Mouse (Mus musculus) hindbrain, postnatal 0 days (tissue): ENCODE results near the gene Tpt1. TPM values are rescaled to one million over a fixed set of nuclear protein-coding genes. Genes with fewer than 3 reads are reported as not detected.
"Not testable (repeated sequence)": the region's sequence is repeated elsewhere in the genome, so short reads cannot be mapped to it uniquely, and the experiment has no call there.

ENCODE experiments used
- ATAC-seq: fragments of 200-750 bp; cut with Nextera tagmentation; 2 replicates; pipeline ENCODE4 v1.8.0; 2017; ENCODE audit warnings: mild to moderate bottlenecking, moderate TSS enrichment, moderate library complexity
- DNase-seq: peaks from one replicate; pipeline ENCODE4 v3.0.0-alpha.2; 2015; ENCODE audit warnings: low spot score
- H3K27ac ChIP-seq: fragments of 300-500 bp; sonication (generic); 2 replicates; pipeline ENCODE4 v1.5.1; 2014; ENCODE audit warnings: mild to moderate bottlenecking
- H3K27me3 ChIP-seq: fragments of 300-500 bp; sonication (generic); 2 replicates; pipeline ENCODE4 v1.6.1; 2014; ENCODE audit warnings: low read length, mixed read lengths; ENCODE audit not compliant: insufficient read depth
- H3K36me3 ChIP-seq: fragments of 300-500 bp; sonication (generic); 2 replicates; pipeline ENCODE4 v1.6.1; 2014; ENCODE audit warnings: low read length, mixed read lengths; ENCODE audit not compliant: insufficient read depth
- H3K4me1 ChIP-seq: fragments of 300-500 bp; sonication (generic); 2 replicates; pipeline ENCODE4 v1.6.1; 2014; ENCODE audit warnings: antibody characterized with exemption, low read length, mixed read lengths; ENCODE audit not compliant: insufficient read depth
- H3K4me2 ChIP-seq: fragments of 300-500 bp; sonication (generic); 2 replicates; pipeline ENCODE4 v1.6.1; 2014; ENCODE audit warnings: low read depth, mild to moderate bottlenecking, low read length, moderate library complexity, mixed read lengths
- H3K4me3 ChIP-seq: fragments of 300-500 bp; sonication (generic); 2 replicates; pipeline ENCODE4 v1.5.1; 2014; ENCODE audit warnings: low read length
- H3K9ac ChIP-seq: fragments of 300-500 bp; sonication (generic); replicated peaks from 2 replicates; pipeline ENCODE4 v1.6.1; 2014; ENCODE audit warnings: mild to moderate bottlenecking, low read length, moderate library complexity, mixed read lengths
- H3K9me3 ChIP-seq: fragments of 300-500 bp; sonication (generic); 2 replicates; pipeline ENCODE4 v1.6.1; 2016; ENCODE audit warnings: low read length, mixed read lengths
- CTCF ChIP-seq: IDR thresholded peaks from 2 replicates; pipeline ENCODE4 v1.5.1; 2016; ENCODE audit warnings: antibody characterized with exemption, control low read depth, low read depth
- WGBS: fragments of 180-500 bp; shearing (Covaris S2); extraction: QIAGEN DNeasy Blood & Tissue Kit; methylation state at CpG from one replicate; pipeline ENCODE4 v1.1.7; 2014; 5-methylcytosine and 5-hydroxymethylcytosine counted together
- polyA plus RNA-seq: library from polyadenylated mRNA; unstranded; fragments of >200 nt; fragmentation: Nextera tagmentation; extraction: Ambion mirVana; gene quantifications from 2 replicates; pipeline ENCODE4 v1.2.1, GENCODE M21; 2015
- total RNA-seq: library from RNA; depleted of rRNA; stranded (reverse); fragments of >200 nt; gene quantifications from 2 replicates; pipeline ENCODE4 v1.2.3, GENCODE M21; 2014

Gene Tpt1
- total and polyA plus RNA-seq, 2 experiments from 2014 or later = 433 to 731 TPM

GRCm38 (mm10) chr14:75832982-75833381 is 11.9 kb upstream of the Tpt1 start:
- no peak for DNase-seq
- WGBS = 14% methylated on average over 4 of the region's 4 CpGs

GRCm38 (mm10) chr14:75833546-75834250 is 11.2 kb upstream of the Tpt1 start:
- peak overlapping the region; percentile 61; the same call in 1 of the 2 replicates for H3K9ac ChIP-seq
- H3K4me2 ChIP-seq = peak overlapping the region; percentile 78
- no peaks in the 10 kb centered on the region for H3K27me3 ChIP-seq
- peak overlapping the region; percentile 41; the same call in 1 of the 2 replicates for H3K4me3 ChIP-seq
- no peaks in the 10 kb centered on the region for H3K36me3 ChIP-seq
- no peak for TF ChIP-seq CTCF
- DNase-seq (no peak), ATAC-seq (peak; percentile 52)
- peaks cover 13% of the 10 kb centered on the region for H3K4me1 ChIP-seq
- peak overlapping the region; percentile 78 for H3K27ac ChIP-seq
- no peaks in the 10 kb centered on the region for H3K9me3 ChIP-seq
- WGBS = 6% methylated on average over 12 of the region's 12 CpGs

More at GRCm38 (mm10) chr14:75832982-75833381, 11.9 kb upstream of the Tpt1 start:
- peaks cover 16% of the 10 kb centered on the region for H3K4me1 ChIP-seq
- TF ChIP-seq CTCF = no peak
- no peak overlapping the region for H3K27ac ChIP-seq
- H3K4me3 ChIP-seq = no peak overlapping the region
- no peak overlapping the region for H3K9ac ChIP-seq
- peak overlapping the region; percentile 78; the same call in 1 of the 2 replicates for H3K4me2 ChIP-seq
- H3K9me3 ChIP-seq = no peaks in the 10 kb centered on the region
- H3K27me3 ChIP-seq = no peaks in the 10 kb centered on the region
- no peak for ATAC-seq
- H3K36me3 ChIP-seq = no peaks in the 10 kb centered on the region

DNA sequence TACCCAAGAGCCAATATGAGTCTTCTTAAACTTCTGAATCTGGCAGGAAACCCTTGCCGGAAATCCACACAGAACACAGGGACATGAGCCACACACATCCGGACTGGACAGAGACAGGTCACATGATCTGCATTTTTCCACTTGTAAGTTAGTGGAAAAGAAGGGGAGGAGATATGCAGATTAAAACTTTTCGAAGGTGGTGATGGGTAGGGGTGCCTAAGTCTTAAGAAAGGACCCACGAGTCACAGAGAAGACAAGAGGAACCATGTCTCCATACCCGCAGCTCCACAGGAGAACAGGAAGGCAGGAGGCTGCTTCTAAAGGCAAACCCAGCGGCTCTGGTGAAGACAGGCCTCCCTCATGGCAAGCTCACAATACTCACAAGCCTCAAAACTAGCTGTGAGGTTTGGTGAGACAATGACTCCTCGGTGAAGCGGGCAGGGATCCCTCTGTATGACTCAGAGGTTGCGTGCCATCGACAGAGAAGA is 10.6 kb upstream of the Tpt1 start:
- Histone ChIP-seq H3K4me1 (peaks cover 7% of the 10 kb centered on the region; the same call in 1 of the 2 replicates), H3K36me3 (no peaks in the 10 kb centered on the region), H3K4me3 (peak overlapping the region; percentile 41), H3K4me2 (peak overlapping the region; percentile 78), H3K9ac (peak overlapping the region; percentile 61), H3K27me3 (no peaks in the 10 kb centered on the region), H3K9me3 (no peaks in the 10 kb centered on the region), H3K27ac (peak overlapping the region; percentile 78)
- ATAC-seq = peak; percentile 88
- peak; percentile 74 for DNase-seq
- no peak for TF ChIP-seq CTCF
- WGBS = under 1% methylated on average over 10 of the region's 10 CpGs

- H3K36me3 ChIP-seq = no peaks in the 10 kb centered on the region
- no peaks in the 10 kb centered on the region for H3K27me3 ChIP-seq
- under 1% methylated on average over 16 of the region's 16 CpGs for WGBS
- peak; percentile 42 for TF ChIP-seq CTCF
- H3K9me3 ChIP-seq = no peaks in the 10 kb centered on the region
- H3K4me2 ChIP-seq = peak overlapping the region; percentile 78
- H3K4me3 ChIP-seq = peak overlapping the region; percentile 41
- H3K9ac ChIP-seq = peak overlapping the region; percentile 61
- DNase-seq (peak; percentile 48), ATAC-seq (peak; percentile 25)
- H3K4me1 ChIP-seq = peaks cover 7% of the 10 kb centered on the region; the same call in 1 of the 2 replicates
- H3K27ac ChIP-seq = peak overlapping the region; percentile 78
These were observed 10.0 kb upstream of the Tpt1 start for GRCm38 (mm10) chr14:75834739-75835381.

DNA sequence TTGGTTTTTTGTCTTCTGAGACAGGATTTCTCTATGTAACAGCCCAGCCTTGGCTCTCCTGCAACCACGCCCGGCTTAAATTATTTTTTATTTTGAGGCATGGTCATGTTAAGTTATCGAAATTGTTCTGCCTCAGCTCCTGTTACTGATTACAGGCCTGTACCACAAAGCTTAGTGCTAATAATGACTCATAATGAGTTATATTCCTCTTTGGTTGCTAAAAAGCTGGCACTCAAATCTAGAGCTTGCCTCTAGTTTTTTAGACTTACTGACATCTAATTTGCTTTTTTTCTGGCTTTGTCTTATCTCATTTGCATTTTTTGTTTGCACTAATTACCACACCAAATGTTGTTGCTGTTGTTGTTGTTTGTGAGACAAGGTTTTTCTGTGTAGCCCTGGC is 8.3 kb upstream of the Tpt1 start:
- Histone ChIP-seq H3K9ac (no peak overlapping the region), H3K4me3 (no peak overlapping the region), H3K27me3 (no peaks in the 10 kb centered on the region), H3K4me1 (peaks cover 7% of the 10 kb centered on the region; the same call in 1 of the 2 replicates), H3K4me2 (no peak overlapping the region), H3K27ac (no peak overlapping the region), H3K9me3 (no peaks in the 10 kb centered on the region), H3K36me3 (no peaks in the 10 kb centered on the region)
- DNase-seq = no peak
- WGBS = 94% methylated on average over 3 of the region's 3 CpGs
- no peak for TF ChIP-seq CTCF
- ATAC-seq = no peak

DNA sequence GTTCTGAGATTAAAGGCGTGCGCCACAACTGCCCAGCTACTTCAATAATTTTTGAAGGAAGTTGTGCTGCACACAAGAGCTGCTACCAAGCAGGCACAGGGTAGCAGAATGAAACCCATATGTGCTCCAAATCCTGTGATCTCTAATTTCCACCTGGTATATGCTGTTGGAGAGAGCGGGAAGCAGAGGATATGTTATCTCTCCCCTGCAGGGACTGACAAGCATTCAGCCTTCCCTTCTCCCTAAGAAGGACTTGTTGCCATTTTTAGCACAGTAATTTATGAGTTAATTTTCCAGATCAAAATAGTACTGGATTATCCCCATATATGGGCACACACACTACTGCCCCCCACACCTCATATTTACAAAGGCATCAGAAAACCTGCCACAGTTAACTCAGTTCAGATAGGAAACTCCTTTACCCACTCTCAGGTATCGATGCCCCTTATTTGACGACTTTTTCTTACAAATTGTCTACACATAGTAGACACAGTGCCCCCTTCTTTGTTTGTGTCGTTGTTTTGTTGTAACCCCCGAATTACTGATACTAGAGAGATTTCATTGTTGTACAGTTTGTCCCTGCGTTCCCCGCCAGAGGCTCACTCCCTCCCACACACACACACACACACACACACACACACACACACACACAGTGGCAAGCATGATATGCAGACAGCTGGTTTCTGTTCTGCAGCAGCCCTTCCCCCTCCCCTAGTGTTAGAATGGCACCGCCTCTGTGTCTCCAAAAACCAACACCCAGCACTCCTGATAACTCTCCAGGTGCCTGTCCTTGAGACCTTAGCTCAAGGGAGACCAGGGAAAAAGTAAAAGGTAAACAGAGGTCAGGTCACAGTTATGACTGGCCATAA is 7.6 kb upstream of the Tpt1 start:
- 71% methylated on average over 10 of the region's 10 CpGs for WGBS

GRCm38 (mm10) chr14:75841758-75842157 is 3.1 kb upstream of the Tpt1 start:
- not testable (repeated sequence) for H3K4me1 ChIP-seq, H3K4me3 ChIP-seq, H3K27ac ChIP-seq, DNase-seq, H3K9ac ChIP-seq, H3K36me3 ChIP-seq, H3K27me3 ChIP-seq, H3K4me2 ChIP-seq, H3K9me3 ChIP-seq, ATAC-seq
- WGBS = 75% methylated on average over 1 of the region's 2 CpGs

More for the DNA sequence above, 7.6 kb upstream of the Tpt1 start:
- Histone ChIP-seq H3K27ac (no peak overlapping the region), H3K36me3 (no peaks in the 10 kb centered on the region), H3K4me3 (no peak overlapping the region), H3K9ac (no peak overlapping the region), H3K9me3 (no peaks in the 10 kb centered on the region), H3K4me2 (no peak overlapping the region), H3K27me3 (no peaks in the 10 kb centered on the region), H3K4me1 (peaks cover 7% of the 10 kb centered on the region; the same call in 1 of the 2 replicates)
- TF ChIP-seq CTCF = no peak
- ATAC-seq (no peak), DNase-seq (no peak)
